Mouse (Mus musculus) heart, adult 2 months (tissue): ENCODE results near the gene Iqca. TPM values are rescaled to one million over a fixed set of nuclear protein-coding genes. Genes with fewer than 3 reads are reported as not detected.

Source experiments
- DNase-seq, 2 experiments: peaks; one replicate each; pipeline ENCODE4 v3.0.0; 2021
- H3K27ac ChIP-seq: fragments of 200-600 bp; 2 replicates; pipeline ENCODE4 v1.8.1; 2022
- H3K27me3 ChIP-seq: fragments of 200-500 bp; 2 replicates; pipeline ENCODE4 v1.6.1; 2012; ENCODE audit warnings: mild to moderate bottlenecking, low read length, inconsistent platforms, mixed read lengths; ENCODE audit not compliant: control insufficient read depth, insufficient read depth
- H3K36me3 ChIP-seq: fragments of 200-500 bp; 2 replicates; pipeline ENCODE4 v1.6.1; 2012; ENCODE audit warnings: low read length, inconsistent platforms; ENCODE audit not compliant: control insufficient read depth, insufficient read depth
- H3K4me1 ChIP-seq: fragments of 200-500 bp; 2 replicates; pipeline ENCODE4 v1.6.1; 2011; ENCODE audit warnings: low read length; ENCODE audit not compliant: control insufficient read depth, insufficient read depth
- H3K4me3 ChIP-seq: fragments of 200-600 bp; 2 replicates; pipeline ENCODE4 v1.8.1; 2022
- H3K79me2 ChIP-seq: fragments of 200-500 bp; replicated peaks from 2 replicates; pipeline ENCODE4 v1.6.1; 2012; ENCODE audit warnings: mild to moderate bottlenecking, inconsistent platforms, low read length, moderate library complexity, mixed read lengths; ENCODE audit not compliant: control insufficient read depth, insufficient read depth
- H3K9ac ChIP-seq: fragments of 200-500 bp; 2 replicates; pipeline ENCODE4 v1.6.1; 2012; ENCODE audit warnings: low read depth, mild to moderate bottlenecking, control low read depth, inconsistent platforms, low read length, mixed read lengths
- CTCF ChIP-seq: fragments of 200-600 bp; IDR thresholded peaks from 2 replicates; pipeline ENCODE4 v1.8.1; 2022; ENCODE audit warnings: antibody characterized with exemption, mild to moderate bottlenecking, moderate library complexity
- EP300 ChIP-seq: fragments of 200-500 bp; IDR thresholded peaks from 2 replicates; pipeline ENCODE4 v1.6.1; 2011; ENCODE audit warnings: low read depth, low read length, control low read depth; ENCODE audit not compliant: insufficient read depth
- POLR2A ChIP-seq: fragments of 200-500 bp; IDR thresholded peaks from 2 replicates; pipeline ENCODE4 v1.6.1; 2011; ENCODE audit warnings: mild to moderate bottlenecking, low read depth, low read length, control low read depth; ENCODE audit not compliant: insufficient read depth
- WGBS: fragments of 180-500 bp; shearing (Covaris S2); methylation state at CpG from one replicate; pipeline ENCODE4 v1.1.7; 2018; 5-methylcytosine and 5-hydroxymethylcytosine counted together
- intact Hi-C: fragments of 180-260 bp; cut with DNase I; formaldehyde crosslinking; loops from one replicate; pipeline ENCODE4 v1.15.1; 2025
- polyA plus RNA-seq: library from polyadenylated mRNA; depleted of rRNA; stranded (reverse); fragments of >200 nt; gene quantifications from 2 replicates; pipeline ENCODE4 v1.2.3, GENCODE M21; 2012
- total RNA-seq, 2 experiments: library from RNA; stranded (reverse); gene quantifications; 2 replicates each; pipeline ENCODE4 v1.2.3; 2021

Iqca gene
- total and polyA plus RNA-seq, 3 experiments: 0.43 TPM; not detected in 2

DNA sequence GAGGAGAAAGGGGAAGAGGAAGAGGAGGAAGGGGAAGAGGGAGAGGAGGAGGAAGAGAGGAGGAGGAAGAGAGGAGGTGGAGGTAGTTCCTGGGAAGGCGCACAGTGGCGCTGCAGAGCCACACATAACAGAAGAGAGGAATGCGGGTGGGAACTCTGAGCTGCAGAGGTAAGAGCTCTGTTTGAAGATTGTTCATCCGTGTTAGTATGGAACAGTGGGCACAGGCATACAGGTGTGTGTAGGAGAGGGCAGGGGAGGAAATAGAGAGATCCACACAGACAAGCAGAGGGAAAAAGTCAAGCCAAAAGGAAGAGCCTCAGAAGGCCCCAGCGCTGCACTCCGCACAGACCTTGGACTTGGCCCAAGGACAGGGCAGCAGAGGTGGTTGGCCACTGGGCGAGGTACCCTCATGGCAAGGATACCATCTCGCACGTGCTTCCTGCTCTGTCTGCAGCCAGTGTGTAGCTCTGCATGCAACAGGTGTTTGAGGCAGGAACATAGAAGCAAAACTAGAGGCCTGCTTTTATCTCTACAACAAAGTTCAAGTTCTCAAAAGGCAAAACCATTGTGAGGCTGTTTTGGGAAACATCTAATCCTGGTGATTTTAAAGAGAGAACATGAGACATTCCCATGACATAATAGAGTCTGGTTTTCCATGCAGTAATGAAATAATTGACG is 60.2 kb downstream of the Iqca start:
- Histone ChIP-seq H3K36me3 (no peaks in the 10 kb centered on the region), H3K4me1 (no peaks in the 10 kb centered on the region), H3K9ac (no peak overlapping the region), H3K79me2 (no peaks in the 10 kb centered on the region), H3K4me3 (no peak overlapping the region), H3K27ac (no peak overlapping the region), H3K27me3 (no peaks in the 10 kb centered on the region)
- intact Hi-C loops: no loop called here
- no peak for DNase-seq
- 83% methylated on average over 10 of the region's 10 CpGs for WGBS
- TF ChIP-seq POLR2A (no peak), CTCF (no peak), EP300 (no peak)

DNA sequence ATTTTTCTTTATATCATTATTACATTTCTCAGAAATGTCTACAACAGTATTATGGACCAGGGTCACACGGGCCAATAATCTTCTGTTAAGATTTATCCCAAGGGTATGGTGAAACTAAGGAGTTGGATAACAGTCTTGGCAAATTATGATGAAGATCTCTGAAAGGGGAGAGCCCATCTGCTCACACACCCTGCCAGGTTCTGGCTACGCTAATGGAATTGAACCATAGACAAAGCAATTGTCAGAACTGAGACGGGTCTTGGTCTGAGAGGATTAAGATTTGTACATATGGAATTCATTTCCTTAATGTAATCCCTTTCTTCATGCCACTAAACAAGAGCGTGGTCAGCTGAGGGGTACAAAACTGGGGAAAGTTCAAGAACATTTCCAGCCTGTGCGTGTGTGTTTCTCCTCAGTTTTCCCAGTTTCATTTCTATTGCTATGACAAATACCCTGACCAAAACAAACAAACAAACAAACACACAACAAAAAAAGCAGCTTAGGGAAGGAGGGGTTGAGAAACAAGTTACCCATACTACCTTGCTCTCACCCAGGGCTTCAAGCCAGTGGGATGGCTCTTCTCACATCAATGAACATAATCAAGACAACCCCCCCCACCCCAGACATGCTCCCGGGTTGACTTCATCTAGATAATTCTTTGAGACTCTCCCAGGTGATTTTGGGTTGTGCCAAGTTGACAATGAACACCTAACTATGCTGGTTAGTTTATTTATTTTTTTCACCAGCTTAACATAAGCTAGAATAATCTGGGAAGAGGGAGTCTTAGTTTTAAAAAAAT is 64.8 kb downstream of the Iqca start:
- H3K27ac ChIP-seq: no peak overlapping the region
- H3K36me3 ChIP-seq: no peaks in the 10 kb centered on the region
- 84% methylated on average over 6 of the region's 6 CpGs for WGBS
- no peaks in the 10 kb centered on the region for H3K79me2 ChIP-seq
- TF ChIP-seq CTCF: no peak
- TF ChIP-seq POLR2A: no peak
- no peak for TF ChIP-seq EP300
- H3K27me3 ChIP-seq: no peaks in the 10 kb centered on the region
- intact Hi-C loops: no loop called here
- DNase-seq: no peak
- no peak overlapping the region for H3K9ac ChIP-seq
- no peaks in the 10 kb centered on the region for H3K4me1 ChIP-seq
- no peak overlapping the region for H3K4me3 ChIP-seq

DNA sequence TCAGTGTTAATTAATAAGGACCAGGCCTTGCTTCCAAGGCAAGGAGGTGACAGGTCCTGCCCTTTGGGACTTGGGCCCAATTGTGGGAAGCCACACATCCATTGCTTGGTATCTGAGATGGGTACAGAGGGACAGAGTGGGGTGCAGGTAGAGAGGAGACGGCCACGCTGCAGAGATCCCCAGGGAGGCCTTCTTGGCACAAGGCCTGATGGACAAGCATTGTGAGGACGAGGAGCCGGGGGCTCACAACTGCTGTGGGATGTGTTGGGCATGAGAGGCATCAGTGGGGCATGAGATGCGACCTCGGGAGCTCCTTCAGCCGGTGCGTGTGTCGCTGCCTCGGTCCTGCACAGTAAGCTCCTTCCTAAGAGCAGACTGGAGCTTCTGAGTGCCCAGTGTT is 66.7 kb downstream of the Iqca start:
- intact Hi-C loops: no loop called here
- Histone ChIP-seq H3K9ac (no peak overlapping the region), H3K4me1 (no peaks in the 10 kb centered on the region), H3K27ac (no peak overlapping the region), H3K27me3 (no peaks in the 10 kb centered on the region), H3K4me3 (no peak overlapping the region), H3K79me2 (no peaks in the 10 kb centered on the region), H3K36me3 (no peaks in the 10 kb centered on the region)
- DNase-seq: no peak
- WGBS: 89% methylated on average over 10 of the region's 10 CpGs
- TF ChIP-seq POLR2A (no peak), CTCF (no peak), EP300 (no peak)

DNA sequence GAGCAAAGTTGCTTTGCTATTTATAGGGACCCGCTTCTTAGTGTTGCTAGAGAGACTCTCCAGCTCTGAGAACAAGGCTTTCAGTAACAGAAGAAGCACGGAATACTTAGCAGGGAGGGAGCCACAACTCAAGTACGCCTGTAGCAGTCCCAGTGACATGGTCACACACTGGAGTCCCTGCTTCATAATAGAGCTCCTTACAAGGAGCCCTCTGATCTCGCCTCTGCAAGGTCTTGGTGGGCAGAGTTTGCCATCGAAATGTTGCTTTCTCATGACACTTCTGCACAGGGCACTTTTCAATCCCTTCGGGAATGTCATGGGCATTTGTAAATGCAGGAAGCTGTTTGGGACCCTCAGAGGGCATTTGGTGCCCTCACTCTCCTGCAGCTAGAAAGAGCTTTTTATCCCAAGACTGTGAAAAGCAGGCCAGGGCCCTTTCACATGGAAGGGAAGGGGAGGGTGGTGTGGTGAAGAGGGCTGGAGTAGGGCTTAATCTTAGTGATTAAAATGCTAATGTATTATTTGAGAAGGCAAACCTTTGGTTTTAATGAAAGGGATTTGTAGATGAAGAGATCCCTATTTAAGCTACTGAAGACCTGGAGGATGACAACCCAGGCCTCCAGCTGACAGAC is 67.6 kb downstream of the Iqca start:
- H3K79me2 ChIP-seq: no peaks in the 10 kb centered on the region
- H3K4me3 ChIP-seq: no peak overlapping the region
- no peaks in the 10 kb centered on the region for H3K27me3 ChIP-seq
- no peaks in the 10 kb centered on the region for H3K4me1 ChIP-seq
- TF ChIP-seq POLR2A: no peak
- TF ChIP-seq CTCF: no peak
- TF ChIP-seq EP300: no peak
- intact Hi-C loops: no loop called here
- no peaks in the 10 kb centered on the region for H3K36me3 ChIP-seq
- WGBS: 76% methylated on average over 6 of the region's 6 CpGs
- H3K9ac ChIP-seq: no peak overlapping the region
- no peak overlapping the region for H3K27ac ChIP-seq
- no peak for DNase-seq

DNA sequence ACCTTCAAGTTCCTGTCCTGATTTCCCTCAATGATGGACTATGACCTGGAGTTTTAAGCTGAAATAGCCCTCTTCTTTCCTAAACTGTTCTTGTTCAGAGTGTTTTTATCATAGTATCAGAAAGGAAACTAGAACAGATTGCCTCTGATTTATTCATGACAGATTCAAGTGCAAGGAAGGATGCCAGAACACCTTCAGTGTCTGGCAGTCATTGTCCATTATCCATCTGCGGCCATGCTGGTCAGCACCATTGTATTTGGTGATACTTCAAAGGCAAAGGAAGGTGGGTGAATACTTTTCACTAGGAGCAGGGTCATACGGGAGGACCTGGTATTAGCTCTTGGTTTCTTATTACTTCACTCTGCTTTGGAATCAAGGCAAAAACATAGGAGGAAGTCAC is 76.9 kb downstream of the Iqca start:
- no peak for DNase-seq
- WGBS: 82% methylated on average over 2 of the region's 2 CpGs
- no peaks in the 10 kb centered on the region for H3K79me2 ChIP-seq
- H3K27ac ChIP-seq: no peak overlapping the region
- intact Hi-C loops: no loop called here
- no peak overlapping the region for H3K4me3 ChIP-seq
- H3K36me3 ChIP-seq: no peaks in the 10 kb centered on the region
- no peak overlapping the region for H3K9ac ChIP-seq
- no peak for TF ChIP-seq CTCF
- no peak for TF ChIP-seq POLR2A
- no peak for TF ChIP-seq EP300
- no peaks in the 10 kb centered on the region for H3K27me3 ChIP-seq
- H3K4me1 ChIP-seq: no peaks in the 10 kb centered on the region

DNA sequence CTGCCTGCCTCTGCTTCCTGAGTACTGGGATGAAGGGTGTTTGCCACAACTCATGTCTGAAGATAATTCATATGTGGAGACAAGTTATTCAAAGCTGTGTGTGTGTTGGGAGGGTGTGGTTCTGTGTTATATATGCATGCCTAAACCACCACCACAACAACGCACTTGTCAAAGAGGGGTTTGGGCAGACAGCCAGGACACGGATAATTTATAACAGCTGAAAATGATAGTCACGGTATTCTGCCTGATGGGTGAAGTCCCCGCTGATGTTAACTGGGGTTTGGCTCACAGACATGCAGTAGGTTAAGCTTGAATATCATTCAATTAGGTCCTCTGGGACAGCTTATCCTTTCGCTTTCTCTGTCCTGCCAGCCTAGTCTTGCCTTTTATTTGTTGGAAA is 78.4 kb downstream of the Iqca start:
- H3K79me2 ChIP-seq: no peaks in the 10 kb centered on the region
- H3K27me3 ChIP-seq: no peaks in the 10 kb centered on the region
- no peak for DNase-seq
- no peaks in the 10 kb centered on the region for H3K36me3 ChIP-seq
- H3K9ac ChIP-seq: no peak overlapping the region
- intact Hi-C loops: no loop called here
- TF ChIP-seq EP300 (no peak), POLR2A (no peak), CTCF (no peak)
- H3K4me1 ChIP-seq: no peaks in the 10 kb centered on the region
- no peak overlapping the region for H3K27ac ChIP-seq
- H3K4me3 ChIP-seq: no peak overlapping the region
- 52% methylated on average over 5 of the region's 5 CpGs for WGBS
